In the genomic region with DNA sequence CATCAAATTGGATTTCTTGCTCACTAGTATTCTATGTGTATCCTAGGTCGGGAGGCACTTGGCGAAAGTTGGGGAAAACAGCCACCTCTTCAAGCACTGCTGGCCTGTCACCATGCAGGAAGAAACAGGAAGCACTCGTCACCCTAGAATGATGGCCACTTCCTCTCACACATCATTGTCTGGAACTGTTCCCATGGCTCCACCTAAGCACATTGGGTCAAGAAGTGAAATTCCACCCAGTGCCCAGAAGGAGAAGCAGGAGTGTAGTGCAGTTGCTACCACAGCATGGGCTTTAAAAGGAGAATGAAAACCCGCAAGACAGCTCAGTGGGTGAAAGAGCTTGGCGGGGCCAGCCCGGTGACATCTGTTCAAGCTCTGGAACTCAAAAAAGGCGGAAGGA, we compare ENCODE assay signal across 10 mouse cellular contexts. TPM values are rescaled to one million over a fixed set of nuclear protein-coding genes. Genes with fewer than 3 reads are reported as not detected.
A peak's percentile ranks its signal among the peaks of the same experiment; 100 is the strongest.
DNase-seq lines count a peak whose midpoint lies in the region; ATAC-seq and TF ChIP-seq lines count a peak whose summit lies in the region.
"Had no signal": no experiment of that assay in that cellular context is flagged by ENCODE, and none has a peak within 500 bp of the region (broad histone marks: within the 10 kb centered on the region; RNA-seq: fewer than 3 reads in every experiment).

No protein-coding gene starts in this region.

- no peak overlapping the region for H3K4me3 ChIP-seq in MEL (ENCODE audit: control insufficient read depth in 1 of 2, insufficient read depth in 1 of 2, low read depth in 2 of 2, low read length in 2 of 2)
- no peak overlapping the region for H3K4me3 ChIP-seq in lung, embryonic 16.5 days (ENCODE audit: low read length)

- H3K79me2 ChIP-seq in MEL (ENCODE audit: control insufficient read depth, insufficient read depth, low read length, poor library complexity) = no peaks in the 10 kb centered on the region

- no peaks in the 10 kb centered on the region for H3K9me3 ChIP-seq in MEL (replicated peaks; ENCODE audit: insufficient read depth, low read length)
- no peaks in the 10 kb centered on the region for H3K9me3 ChIP-seq in lung, embryonic 16.5 days (ENCODE audit: control insufficient read depth, low read length)

- peaks cover 0 to 4% of the 10 kb centered on the region in 2 experiments; a peak in 1 of 4 replicates for H3K27me3 ChIP-seq in MEL (ENCODE audit: control insufficient read depth in 1 of 2, insufficient read depth in 2 of 2, low read length in 2 of 2)
- H3K27me3 ChIP-seq in lung, embryonic 16.5 days (ENCODE audit: control insufficient read depth, insufficient read depth, low read depth, low read length) = peaks cover 21% of the 10 kb centered on the region

- no peak for TF ChIP-seq CTCF in MEL (IDR thresholded peaks at IDR 0.05 in 2 of 3, conservative IDR thresholded peaks at IDR 0.05 in 1 of 3; ENCODE audit: control insufficient read depth in 1 of 3, insufficient read depth in 1 of 3, low read depth in 2 of 3, low read length in 3 of 3, poor library complexity in 1 of 3, severe bottlenecking in 1 of 3)

- ATAC-seq in lung, embryonic 16.5 days (ENCODE audit: low read depth) = peak; percentile 42
- ATAC-seq: forebrain, embryonic 16.5 days had no signal

- TF ChIP-seq POLR2A in MEL (IDR thresholded peaks at IDR 0.05; ENCODE audit: control insufficient read depth in 1 of 2, insufficient read depth in 1 of 2, low read depth in 1 of 2, low read length in 2 of 2, poor library complexity in 1 of 2) = no peak

- 64% methylated on average over 7 of the region's 7 CpGs for WGBS in lung, embryonic 16.5 days

- H3K4me2 ChIP-seq in lung, embryonic 16.5 days (ENCODE audit: low read depth, low read length) = no peak overlapping the region

- TF ChIP-seq RAD21 in MEL (IDR thresholded peaks at IDR 0.05; ENCODE audit: low read depth, low read length) = no peak

- H3K4me1 ChIP-seq in MEL (ENCODE audit: control insufficient read depth in 1 of 2, insufficient read depth in 2 of 2, low read length in 2 of 2) = peaks cover 0 to 11% of the 10 kb centered on the region in 2 experiments; a peak in 2 of 4 replicates
- H3K4me1 ChIP-seq in lung, embryonic 16.5 days (replicated peaks; ENCODE audit: control insufficient read depth, insufficient read depth, low read length) = peaks cover 30% of the 10 kb centered on the region

- no peak for TF ChIP-seq EP300 in MEL (IDR thresholded peaks at IDR 0.05; ENCODE audit: low read depth in 1 of 2, low read length in 2 of 2)

- no peak overlapping the region for H3K27ac ChIP-seq in MEL (ENCODE audit: control insufficient read depth, low read depth, low read length)
- no peak overlapping the region for H3K27ac ChIP-seq in lung, embryonic 16.5 days (ENCODE audit: low read length)
- H3K27ac ChIP-seq: macrophage had no signal

- intact Hi-C loops in heart, postnatal 25 days (cut with DNase I) = loop anchor here (2.0 to 5.0 kb wide), 3 partner anchors 17 to 317 kb away; no protein-coding TSS in a partner anchor
- intact Hi-C loops in left cerebral cortex, postnatal 36 days (cut with DNase I) = no loop called here

- DNase-seq in 3T3-L1 (ENCODE audit: low read depth, low spot score) (peak; percentile 81), MEL (ENCODE audit: low read depth, low spot score) (peak; percentile 23)
- peak; percentile 32 for DNase-seq in heart, postnatal 25 days (ENCODE audit: low spot score)
- no peak for DNase-seq in ovary, postnatal 36 days (ENCODE audit: low spot score)
- DNase-seq in layer of hippocampus, postnatal 36 days = no peak
- no peak for DNase-seq in left cerebral cortex, postnatal 36 days (ENCODE audit: low spot score in 2 of 2)
- DNase-seq: cerebellum, adult 9-10 months had no signal

- H3K36me3 ChIP-seq in MEL (ENCODE audit: control insufficient read depth in 1 of 2, insufficient read depth in 2 of 2, low read length in 2 of 2) = no peaks in the 10 kb centered on the region
- no peaks in the 10 kb centered on the region for H3K36me3 ChIP-seq in lung, embryonic 16.5 days (ENCODE audit: control insufficient read depth, insufficient read depth, low read length)

- H3K9ac ChIP-seq in MEL (ENCODE audit: control insufficient read depth, low read depth, low read length, poor library complexity, severe bottlenecking) = no peak overlapping the region
- no peak overlapping the region for H3K9ac ChIP-seq in lung, embryonic 16.5 days (ENCODE audit: low read length)

TF ChIP-seq in MEL, 35 proteins besides CTCF, POLR2A, EP300 and RAD21:
- TF ChIP-seq NRF1 (IDR thresholded peaks at IDR 0.05; ENCODE audit: insufficient read depth, low read depth, low read length, poor library complexity, severe bottlenecking) (no peak), KAT2A (conservative IDR thresholded peaks at IDR 0.05; ENCODE audit: low read depth, low read length) (no peak), ZMIZ1 (IDR thresholded peaks at IDR 0.05; ENCODE audit: low read depth, low read length) (no peak), BHLHE40 (IDR thresholded peaks at IDR 0.05; ENCODE audit: borderline replicate concordance, low read depth, low read length) (no peak), GABPA (IDR thresholded peaks at IDR 0.05; ENCODE audit: low read depth, low read length) (no peak), MXI1 (IDR thresholded peaks at IDR 0.05; ENCODE audit: low read depth, low read length) (no peak), POLR2AphosphoS5 (IDR thresholded peaks at IDR 0.05; ENCODE audit: borderline replicate concordance, low read depth, low read length) (no peak), TAL1 (IDR thresholded peaks at IDR 0.05; ENCODE audit: low read length) (no peak), ETS1 (IDR thresholded peaks at IDR 0.05; ENCODE audit: low read depth, low read length) (no peak), UBTF (IDR thresholded peaks at IDR 0.05; ENCODE audit: borderline replicate concordance, insufficient read depth, low read depth, low read length) (no peak), TBP (IDR thresholded peaks at IDR 0.05; ENCODE audit: low read depth, low read length) (no peak), MAX (IDR thresholded peaks at IDR 0.05; ENCODE audit: low read length) (no peak), NELFE (IDR thresholded peaks at IDR 0.05; ENCODE audit: low read depth, low read length) (no peak), RCOR1 (IDR thresholded peaks at IDR 0.05; ENCODE audit: low read depth, low read length) (no peak), TCF12 (IDR thresholded peaks at IDR 0.05; ENCODE audit: low read depth, low read length) (no peak), GATA1 (IDR thresholded peaks at IDR 0.05; ENCODE audit: low read depth, low read length) (no peak), POLR2AphosphoS2 (IDR thresholded peaks at IDR 0.05; ENCODE audit: low read length) (no peak)

RNA-seq across cellular contexts. Expression of gene Tle3, which starts 22.5 kb away (rescaled TPM):
- 20.3 and 28.4 TPM in 2 replicates for total RNA-seq in MEL (2012; rRNA removed)
- 10 to 100 TPM in 1 of 2 experiments, not detected in 1; 26.8 TPM for polyA plus RNA-seq in MEL (2012; ENCODE audit: insufficient read depth in 1 of 2, insufficient read length in 2 of 2, low read depth in 1 of 2, low replicate concordance in 2 of 2, missing spikeins in 1 of 2)
- total RNA-seq in heart, postnatal 25 days (2021) = 10 to 100 TPM; 15.5 to 17.4 TPM
- 23.3 and 23.4 TPM in 2 replicates for polyA plus RNA-seq in lung, embryonic 16.5 days (2015; fragmentation: Nextera tagmentation; extraction: Ambion mirVana)
- 10 to 100 TPM; 51.5 to 53.2 TPM for total RNA-seq in layer of hippocampus, postnatal 36 days (2021)
- total RNA-seq in left cerebral cortex, postnatal 36 days (2021) = 10 to 100 TPM; 57.6 to 67.1 TPM

Comparison
In these comparisons a context has a peak if more than half of its experiments do, and no peak if none do; other contexts are left out.
1. DNase-seq: peak in 3T3-L1 (single experiment), MEL (single experiment) and heart, postnatal 25 days (single experiment); none in ovary, postnatal 36 days (single experiment), layer of hippocampus, postnatal 36 days (0 of 2) and left cerebral cortex, postnatal 36 days (0 of 2).